Mouse (Mus musculus) testis, adult 2 months (tissue): Measurements from ENCODE around the gene Lcmt2.
A peak's percentile ranks its signal among the peaks of the same experiment; 100 is the strongest.

ENCODE experiments used
- CTCF ChIP-seq: fragments of 200-500 bp; IDR thresholded peaks from 2 replicates; pipeline ENCODE4 v1.5.1; 2012; ENCODE audit warnings: low read depth, mild to moderate bottlenecking, inconsistent platforms, low read length, moderate library complexity; ENCODE audit not compliant: control insufficient read depth, insufficient read depth, insufficient replicate concordance
- POLR2A ChIP-seq: fragments of 200-500 bp; IDR thresholded peaks from 2 replicates; pipeline ENCODE4 v1.6.1; 2012; ENCODE audit warnings: low read depth, mild to moderate bottlenecking, inconsistent platforms, low read length, moderate library complexity; ENCODE audit not compliant: control insufficient read depth

DNA sequence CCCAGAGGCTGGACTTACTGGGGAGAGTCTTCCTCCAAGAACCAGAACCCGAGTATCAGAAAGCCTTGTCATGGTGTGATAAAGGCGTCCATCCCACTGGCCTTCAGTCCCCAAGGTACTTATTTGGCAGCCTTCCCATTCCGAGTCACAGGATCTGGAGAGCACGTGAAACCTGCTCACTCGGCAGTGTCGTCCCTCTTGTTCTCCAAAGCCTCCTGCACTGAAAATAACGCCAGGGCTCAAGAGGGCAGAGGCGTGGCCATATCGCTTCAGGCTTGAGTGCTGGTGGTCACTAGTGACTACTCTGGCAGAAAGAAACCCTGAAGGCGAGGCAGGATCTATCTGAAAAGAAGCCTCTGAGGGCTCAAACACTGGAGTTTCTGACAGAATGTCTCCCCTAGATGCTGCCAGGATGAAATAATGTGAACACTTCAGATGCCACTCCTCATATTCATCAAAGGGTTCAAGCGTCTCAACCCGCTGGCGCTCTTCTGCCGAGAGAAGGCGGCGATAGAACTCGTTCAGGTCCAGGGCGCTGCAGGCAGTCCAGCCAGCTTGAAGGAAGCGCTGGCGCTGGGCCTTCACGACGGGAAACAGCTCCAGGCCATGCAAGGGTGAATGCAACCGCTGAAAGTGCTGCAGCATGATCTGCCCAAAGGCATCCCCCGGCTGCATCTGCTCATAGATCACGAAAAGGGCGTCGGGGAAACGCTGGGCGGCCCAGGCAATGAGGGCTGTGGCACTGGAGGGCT lies 1.0 kb downstream of the Lcmt2 start:
- 0 out of 2 replicates have a peak, but pooled peaks have one; percentile 8 for TF ChIP-seq CTCF
- TF ChIP-seq POLR2A: no peak
